Mouse (Mus musculus) spleen, embryonic (tissue): ENCODE results near the gene Gsdma3.

Experiments
- CTCF ChIA-PET: fragments of 350-600 bp; sonication (Branson Sonifier 250); formaldehyde crosslinking; loops from one replicate; lab custom pipeline; 2022; lab: Charles Lee

Gene Gsdma3

DNA sequence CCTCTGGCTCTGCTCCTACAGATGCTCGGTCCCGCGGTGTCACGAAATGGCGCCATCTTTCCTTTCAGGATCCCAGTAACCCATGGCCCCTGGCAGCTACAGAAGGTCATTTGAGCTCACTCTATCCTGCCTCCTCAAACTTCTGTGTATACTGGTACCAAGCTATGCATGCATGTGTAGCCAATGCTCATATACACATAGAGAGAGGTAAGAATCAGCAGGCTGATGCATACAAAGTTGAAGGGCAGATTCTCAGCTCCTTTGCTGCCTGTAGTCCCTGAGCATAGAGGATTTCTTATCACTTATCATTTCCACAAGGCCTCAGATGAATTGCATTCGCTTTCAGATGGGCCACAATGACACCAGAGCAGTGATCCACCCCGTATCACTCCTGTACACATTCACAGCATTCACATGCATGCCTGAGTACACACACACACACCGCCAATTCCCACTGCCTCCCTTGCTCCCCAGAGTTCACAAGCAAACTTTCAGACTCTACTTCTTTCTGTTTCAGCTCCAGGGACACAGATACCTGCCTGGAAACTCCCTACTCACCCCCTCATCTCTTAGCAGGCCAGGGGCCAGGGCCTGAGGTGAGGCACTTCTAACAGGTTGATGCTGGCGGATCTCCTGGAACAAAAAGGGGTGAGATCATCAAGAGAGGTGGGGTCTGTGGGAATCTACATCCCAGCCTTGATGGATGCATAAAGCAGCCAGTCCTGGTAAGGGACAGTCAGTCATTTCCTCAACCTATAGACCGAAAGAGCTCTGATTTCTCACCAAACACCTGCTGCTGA, at the start of gene Gsdma3, which contains the start of gene Gm12355:
Gsdma3 (plus strand) TSS at position 750 of the 800 bp plus-strand sequence.
Gm12355 (minus strand) TSS at position 51 of the 800 bp plus-strand sequence.
- CTCF ChIA-PET, result no interaction called here

DNA sequence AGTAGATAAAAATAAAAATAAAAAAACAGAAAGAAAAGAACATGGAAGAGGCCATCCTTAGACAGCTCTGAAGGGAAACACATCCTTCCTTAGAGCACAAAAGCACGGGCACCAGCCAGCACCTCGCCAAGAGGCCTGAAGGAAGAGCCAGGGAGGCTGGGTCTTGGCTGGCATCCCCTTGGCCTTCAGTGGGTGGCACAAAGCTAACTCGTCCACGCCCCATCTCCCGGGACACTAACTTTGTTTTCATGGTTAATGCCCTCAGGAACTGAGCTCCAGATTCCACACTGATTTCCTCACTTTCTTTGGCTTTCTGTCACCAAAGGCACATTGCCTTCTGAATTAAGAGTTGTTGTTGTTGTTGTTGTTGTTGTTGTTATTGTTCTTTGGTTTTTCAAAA, 48.4 kb upstream of the Gsdma3 start:
- CTCF ChIA-PET, result no interaction called here

DNA sequence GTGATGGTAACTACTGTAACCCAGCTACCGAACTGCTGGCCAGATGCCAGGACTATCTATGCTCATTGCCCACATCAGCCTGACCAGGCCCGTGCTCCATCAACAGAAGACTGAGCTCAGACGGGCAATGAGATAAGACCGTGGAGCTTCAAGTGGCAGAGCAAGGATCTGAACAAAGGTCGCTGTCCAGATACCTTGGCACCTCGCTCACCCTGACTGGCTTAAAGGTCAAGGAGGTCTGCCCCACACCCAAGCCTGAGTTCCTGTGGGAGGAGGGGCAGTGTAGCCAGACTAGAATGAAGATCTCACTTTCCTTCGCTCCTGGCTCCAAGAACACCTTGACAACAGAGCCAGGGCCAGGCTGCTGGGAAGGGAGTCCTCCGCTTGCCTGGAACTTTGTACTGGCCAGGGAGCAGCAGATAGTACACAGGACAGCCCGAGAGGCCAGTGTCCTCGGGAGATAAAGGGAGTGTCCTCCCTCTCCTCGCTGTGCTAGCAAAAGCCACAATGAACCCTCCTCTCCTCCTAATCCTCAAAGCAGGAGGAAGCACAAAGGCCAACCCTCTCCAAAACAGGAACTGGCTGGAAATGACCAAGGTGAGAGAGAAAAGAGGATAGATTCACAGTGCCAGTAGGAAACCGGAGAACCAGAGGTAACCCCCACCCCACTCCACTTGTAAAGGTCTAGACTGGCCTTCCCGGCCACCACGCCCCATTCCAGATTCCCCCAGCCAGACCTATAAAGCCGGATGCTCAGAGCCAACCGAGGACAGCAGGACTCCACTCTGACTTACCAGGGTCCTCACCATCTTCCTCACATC, 45.6 kb upstream of the Gsdma3 start:
- CTCF ChIA-PET, result no interaction called here

DNA sequence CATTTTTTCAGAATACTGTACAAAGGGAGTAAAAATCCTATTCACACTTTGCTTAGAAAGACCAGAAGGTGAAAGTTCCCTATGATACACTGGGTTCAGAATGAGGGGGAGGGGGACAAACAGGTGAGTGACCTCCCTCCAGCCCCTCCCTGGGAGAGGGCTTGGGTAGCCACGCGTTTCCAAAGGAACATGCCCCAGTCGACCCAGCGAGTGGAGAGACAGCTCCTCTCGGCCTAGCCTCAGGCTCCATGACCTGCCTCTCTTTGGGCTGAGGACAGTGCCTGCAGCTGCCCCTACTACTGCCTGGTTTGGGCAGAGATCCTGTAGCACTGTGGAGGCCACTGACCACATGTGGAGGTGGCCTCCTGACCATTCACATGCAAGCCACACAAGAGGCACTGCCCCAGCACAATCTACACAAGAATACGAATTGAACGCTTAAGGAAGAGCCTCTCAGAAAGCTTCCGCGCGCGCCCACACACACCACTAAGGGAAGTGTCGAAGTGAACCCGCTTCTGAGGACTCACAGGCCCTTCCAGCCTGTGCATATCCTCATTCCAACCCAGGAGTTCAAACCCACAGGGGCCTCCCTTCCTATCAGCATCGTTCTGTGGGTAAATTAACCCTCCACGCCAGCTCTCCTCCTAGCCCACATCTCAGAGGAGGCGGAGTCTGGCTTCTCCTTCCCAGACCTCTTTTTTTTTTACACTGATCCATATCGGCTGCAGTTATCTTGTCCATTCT, 44.7 kb upstream of the Gsdma3 start:
- CTCF ChIA-PET, result no interaction called here

DNA sequence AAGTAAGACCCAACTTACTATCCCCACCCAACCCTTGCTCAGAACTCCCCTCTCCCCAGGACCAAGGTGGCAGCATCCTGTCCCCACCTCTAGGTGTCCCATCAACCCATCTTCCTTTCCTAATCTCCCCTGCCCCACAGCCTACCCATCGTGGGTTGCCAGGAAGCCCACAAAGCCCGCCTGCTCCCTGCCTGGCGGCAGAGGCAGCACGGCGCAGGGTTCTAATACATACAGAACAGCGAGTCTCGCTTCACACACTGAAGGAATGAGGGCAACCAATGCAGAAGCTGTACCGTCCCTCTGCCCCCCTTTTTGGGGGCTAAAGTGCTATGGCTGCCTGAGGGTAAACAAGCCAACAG, 44.2 kb upstream of the Gsdma3 start:
- CTCF ChIA-PET, result interaction anchor here (0.5 kb wide), 1 partner anchor 11 kb away, joined by 3 read pairs; no protein-coding TSS in a partner anchor

DNA sequence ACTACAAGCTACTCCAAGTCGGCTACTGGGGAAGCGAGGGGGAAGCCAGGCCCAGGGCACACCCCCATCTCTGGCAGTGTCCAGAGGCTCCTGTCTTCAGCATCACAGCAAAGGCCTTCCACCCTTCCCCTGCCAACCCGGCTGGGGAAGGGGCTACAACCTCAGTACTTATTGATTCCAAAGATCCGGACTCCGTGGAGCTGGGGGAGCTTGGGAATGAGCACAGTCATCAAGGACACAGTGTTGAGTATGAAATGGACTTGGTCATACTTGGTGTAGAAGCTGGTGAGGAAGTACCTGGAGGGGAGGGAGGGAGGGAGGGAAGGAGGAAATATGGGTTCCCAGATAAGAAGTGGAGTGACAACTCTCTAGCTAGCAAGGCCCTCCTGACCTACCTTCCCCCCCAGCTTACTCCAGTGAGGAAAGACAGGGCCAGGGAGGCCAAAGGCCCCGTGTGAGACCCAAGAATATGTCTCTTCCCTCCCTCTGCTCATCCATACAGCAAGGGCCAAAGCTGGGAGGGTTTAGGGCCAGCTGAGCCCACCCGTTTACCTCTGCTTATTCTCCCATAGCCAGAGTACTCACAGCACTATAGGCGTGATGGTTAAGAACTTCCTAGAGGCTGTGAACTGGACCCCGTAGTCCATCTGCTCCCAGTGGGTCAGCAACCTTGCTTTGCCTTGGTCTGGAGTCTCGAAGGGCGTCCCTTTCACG, 43.5 kb upstream of the Gsdma3 start:
- CTCF ChIA-PET, result interaction anchor here (0.5 kb wide), 1 partner anchor 10 kb away, joined by 3 read pairs; no protein-coding TSS in a partner anchor

DNA sequence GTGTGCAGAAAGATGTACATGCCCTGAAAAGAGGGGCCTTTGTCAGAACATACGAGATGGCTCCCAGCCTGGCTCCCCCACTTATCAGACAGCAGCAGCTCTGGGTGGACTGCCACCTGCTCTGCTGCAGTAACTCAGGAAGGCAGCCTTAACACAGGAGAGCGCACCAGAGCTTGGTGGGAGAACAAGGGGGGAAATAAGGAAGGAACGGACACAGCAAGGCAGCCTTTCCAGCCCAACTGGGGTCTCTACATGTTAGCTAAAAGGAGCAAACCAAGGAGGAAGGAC, 43.0 kb upstream of the Gsdma3 start:
- CTCF ChIA-PET, result interaction anchor here (0.6 kb wide), 1 partner anchor 18 kb away, joined by 6 read pairs; no protein-coding TSS in a partner anchor

DNA sequence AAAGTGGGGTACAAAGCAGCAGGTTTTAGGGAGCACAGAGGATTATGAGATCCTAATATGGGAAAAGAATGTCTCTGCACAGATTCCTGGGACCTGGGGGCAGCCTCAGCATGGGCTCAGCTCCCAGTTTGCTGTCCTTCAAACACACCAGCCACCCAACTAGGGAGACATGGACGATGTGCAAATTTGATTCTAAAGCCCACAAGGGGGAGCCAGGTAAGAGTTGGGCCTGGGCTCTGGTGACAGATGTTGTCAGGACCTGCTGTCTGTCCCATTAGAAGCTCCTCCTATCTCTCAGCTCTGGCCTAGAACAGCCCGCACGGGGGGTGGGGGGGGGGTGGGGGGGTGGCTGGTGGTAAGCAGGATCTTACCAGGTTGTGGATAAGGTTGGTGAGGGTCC, 42.6 kb upstream of the Gsdma3 start:
- CTCF ChIA-PET, result interaction anchor here (0.6 kb wide), 1 partner anchor 17 kb away, joined by 6 read pairs; no protein-coding TSS in a partner anchor

DNA sequence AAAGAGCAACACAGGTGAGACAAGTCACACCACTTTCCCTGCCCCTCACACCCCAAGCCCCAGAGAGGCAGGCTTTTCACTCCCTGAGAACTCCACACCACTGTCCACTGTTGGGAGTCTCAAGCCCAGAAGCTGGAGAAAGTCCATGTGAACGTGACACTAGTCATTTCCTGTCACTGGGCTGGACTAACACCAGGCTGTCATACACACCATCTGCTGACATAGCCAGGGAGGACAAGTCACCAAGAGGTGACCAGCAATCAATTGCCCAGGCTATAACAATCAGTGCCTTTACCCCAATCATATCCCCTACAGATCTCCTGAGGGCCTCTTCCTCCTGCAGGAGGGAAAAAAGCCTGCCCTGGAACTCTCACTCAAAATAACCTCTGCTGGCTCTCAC, 42.0 kb upstream of the Gsdma3 start:
- CTCF ChIA-PET, result no interaction called here

DNA sequence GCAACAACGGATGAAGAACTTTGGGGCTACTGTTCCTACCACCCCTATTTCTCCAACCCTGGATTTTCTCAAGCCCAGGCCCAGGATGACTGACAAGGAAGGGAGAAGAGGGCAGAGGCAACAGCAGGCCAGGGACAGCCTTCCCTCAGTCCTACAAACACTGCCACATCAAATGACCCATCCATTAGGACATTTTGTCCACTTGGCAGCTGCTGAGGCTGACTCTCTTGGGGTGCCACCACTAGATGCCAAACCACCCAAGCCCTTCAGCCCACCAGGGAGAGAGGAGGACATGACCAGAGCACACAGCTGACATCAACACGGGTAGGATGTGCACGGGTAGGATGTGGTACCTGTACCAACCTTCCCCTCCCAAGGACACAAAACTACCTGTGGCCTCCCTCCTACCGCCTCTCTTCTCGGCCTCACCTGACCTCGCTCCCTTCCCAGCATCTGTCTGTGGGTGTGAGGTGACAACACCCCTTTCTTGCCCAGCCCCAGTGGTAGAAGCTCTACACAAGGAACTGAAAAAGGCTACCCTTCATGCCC, 41.5 kb upstream of the Gsdma3 start:
- CTCF ChIA-PET, result interaction anchor here (0.5 to 0.6 kb wide), 2 partner anchors 12 to 15 kb away, joined by 3 read pairs; no protein-coding TSS in a partner anchor

DNA sequence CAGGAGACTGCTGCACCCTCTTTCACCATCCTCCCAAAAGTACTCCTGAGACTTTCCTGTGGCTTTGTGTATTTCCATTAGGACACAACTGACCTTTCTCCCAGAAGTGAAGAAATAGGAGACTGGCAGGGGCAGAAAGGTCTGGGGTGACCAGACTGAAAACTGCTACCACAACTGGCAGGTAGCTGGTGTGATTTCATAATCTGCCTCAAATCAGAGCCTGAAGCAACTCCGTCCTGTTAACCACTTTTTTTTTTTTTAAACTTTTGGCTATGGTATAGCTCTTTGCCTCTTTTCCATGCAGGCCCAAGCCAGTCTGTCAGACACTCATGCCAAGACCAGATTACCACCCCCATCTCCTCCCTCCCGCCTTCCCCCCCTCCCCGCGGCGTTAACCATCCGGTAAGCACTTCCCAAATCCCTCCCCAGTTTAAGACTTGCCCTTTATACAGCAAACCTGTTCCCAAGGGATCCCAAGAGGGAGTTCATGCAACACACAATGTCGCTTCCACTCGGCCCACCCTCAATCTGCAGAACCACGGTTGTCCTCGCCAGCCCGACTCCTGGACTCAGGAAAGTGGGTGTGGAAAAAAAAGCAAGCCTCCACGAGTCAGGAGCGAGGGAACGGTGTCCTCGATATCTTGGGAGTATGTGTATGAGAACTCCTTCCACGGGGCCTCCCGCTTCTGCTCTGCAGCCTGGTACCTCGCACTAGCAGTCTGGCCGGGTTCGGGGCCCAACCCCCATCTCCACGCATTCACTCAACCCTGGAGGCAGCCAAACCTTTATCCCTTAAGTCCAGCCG, 39.9 kb upstream of the Gsdma3 start:
- CTCF ChIA-PET, result interaction anchor here (0.7 kb wide), 1 partner anchor 574 kb away, joined by 4 read pairs; no protein-coding TSS in a partner anchor

DNA sequence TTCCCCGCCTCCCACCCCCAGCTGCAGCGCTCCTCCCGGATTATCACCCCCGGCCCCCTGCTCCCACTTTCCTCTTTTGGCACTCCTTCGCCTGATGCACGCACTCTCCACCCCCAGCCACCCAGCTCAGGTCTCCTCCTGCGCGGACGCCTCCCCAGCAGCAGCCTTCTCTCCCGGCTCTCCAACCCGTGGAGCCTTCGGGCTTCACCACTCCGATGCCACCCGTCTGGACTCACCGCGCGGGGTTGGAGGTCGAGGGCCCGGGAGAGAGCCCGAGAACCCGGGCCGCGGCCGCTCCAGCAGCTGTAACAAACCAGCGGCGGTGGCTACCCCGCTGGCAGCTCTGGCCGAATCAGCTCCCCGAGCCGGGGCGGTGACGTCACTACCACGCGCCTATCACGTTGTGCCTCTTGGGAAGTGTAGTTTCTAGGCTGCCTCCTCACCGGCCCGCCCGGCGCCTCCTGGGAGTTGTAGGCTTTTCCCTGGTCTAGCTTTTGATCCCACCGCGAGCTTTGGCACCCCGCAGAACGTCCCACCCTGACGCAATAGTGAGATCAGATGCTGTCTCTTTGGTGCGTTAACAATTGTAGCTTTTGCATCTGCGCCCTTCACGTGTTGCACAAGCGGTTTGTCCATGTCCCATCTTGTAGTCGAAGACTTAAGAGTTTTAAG, 39.1 kb upstream of the Gsdma3 start, which contains the start of gene Ormdl3:
Ormdl3 (minus strand) TSS at position 477 of the 672 bp plus-strand sequence.
- CTCF ChIA-PET, result interaction anchor here (0.5 to 0.9 kb wide), 2 partner anchors 30 to 238 kb away, joined by 3 read pairs; no protein-coding TSS in a partner anchor

DNA sequence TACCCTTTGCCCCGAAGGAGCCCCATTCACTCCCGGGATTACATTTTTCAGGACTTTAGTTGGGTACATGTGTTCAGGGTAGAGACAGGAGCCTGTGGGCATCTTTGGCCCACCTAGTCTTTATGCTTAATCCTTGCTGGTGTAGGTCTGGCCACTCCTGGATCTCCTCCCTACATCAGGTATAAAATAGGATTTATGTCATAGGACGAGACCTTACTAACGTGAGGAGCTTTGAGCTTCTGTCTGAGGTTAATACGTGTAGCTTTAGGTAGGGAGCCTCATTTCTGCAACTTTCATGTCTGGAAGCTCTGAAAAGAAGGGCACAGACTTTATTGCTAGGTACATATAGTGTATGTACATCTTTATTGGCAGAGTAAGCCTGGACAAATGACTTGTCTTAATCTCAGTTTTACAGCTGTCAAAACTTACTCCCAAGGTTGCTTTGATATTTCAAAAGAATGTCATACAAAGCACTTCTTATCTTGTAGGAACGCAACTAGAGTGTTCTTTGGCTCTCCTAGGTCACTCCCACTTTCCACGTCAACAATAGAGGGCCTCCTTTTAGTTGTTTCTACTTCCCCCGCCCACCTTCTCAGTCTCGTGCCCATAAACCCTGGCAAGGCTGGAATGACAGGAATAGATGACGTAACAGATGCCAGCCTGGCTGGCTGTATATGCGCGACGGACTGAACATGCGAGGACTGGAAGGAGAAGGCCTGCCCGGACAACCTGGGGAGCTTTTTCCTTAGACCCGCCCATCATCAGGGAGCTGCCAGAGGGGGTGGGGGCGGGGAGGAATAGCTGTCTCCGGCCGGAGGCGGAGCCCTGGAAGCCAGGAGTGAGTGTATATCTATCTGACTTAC, 38.2 kb upstream of the Gsdma3 start:
- CTCF ChIA-PET, result interaction anchor here (0.9 kb wide), 1 partner anchor 239 kb away, joined by 3 read pairs; no protein-coding TSS in a partner anchor

DNA sequence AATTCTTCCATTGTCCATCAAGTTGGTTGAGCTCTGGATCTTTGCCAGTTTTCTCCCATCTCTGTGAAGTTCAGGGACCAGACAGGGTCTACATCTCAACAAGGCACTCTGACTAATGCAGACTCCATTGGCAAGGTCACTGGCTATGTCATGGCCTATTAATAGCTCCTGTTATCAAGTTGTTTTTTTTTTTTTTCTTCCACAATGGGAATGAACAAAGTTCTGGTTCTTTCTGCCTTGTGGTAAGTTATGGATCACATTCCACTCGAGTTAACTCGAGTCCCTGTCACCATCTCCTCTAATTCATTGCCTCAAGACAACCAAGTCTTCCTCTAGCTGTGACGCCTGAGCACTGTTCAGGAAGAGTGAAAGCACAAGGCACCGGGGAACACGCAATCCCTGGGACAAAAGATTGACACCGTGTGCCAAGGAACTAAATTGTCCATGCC, 37.3 kb upstream of the Gsdma3 start:
- CTCF ChIA-PET, result interaction anchor here (0.6 to 0.7 kb wide), 2 partner anchors 12 to 205 kb away, joined by 5 to 11 read pairs; partner anchors contain the start of gene Tcap

DNA sequence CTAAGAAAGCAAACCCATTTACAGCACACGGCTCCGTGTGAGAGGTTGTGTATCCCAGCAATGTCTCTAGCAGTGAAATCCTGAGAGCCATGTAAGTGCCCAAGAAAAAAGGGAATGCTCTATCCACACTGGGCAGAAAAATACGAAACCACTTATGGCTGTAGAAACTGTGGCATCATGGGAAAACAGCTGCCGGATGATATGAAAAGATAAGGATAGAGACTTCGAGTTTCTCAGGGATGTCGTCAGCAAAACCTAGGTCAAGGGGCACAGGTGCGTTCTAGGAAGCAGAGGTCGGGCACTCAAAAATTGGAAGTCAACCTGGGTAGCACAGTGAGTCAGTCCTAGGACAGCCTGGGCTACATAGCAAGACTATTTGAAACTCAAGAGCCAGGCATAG, 36.9 kb upstream of the Gsdma3 start:
- CTCF ChIA-PET, result interaction anchor here (0.6 to 0.7 kb wide), 2 partner anchors 13 to 206 kb away, joined by 5 to 11 read pairs; partner anchors contain the start of gene Tcap

DNA sequence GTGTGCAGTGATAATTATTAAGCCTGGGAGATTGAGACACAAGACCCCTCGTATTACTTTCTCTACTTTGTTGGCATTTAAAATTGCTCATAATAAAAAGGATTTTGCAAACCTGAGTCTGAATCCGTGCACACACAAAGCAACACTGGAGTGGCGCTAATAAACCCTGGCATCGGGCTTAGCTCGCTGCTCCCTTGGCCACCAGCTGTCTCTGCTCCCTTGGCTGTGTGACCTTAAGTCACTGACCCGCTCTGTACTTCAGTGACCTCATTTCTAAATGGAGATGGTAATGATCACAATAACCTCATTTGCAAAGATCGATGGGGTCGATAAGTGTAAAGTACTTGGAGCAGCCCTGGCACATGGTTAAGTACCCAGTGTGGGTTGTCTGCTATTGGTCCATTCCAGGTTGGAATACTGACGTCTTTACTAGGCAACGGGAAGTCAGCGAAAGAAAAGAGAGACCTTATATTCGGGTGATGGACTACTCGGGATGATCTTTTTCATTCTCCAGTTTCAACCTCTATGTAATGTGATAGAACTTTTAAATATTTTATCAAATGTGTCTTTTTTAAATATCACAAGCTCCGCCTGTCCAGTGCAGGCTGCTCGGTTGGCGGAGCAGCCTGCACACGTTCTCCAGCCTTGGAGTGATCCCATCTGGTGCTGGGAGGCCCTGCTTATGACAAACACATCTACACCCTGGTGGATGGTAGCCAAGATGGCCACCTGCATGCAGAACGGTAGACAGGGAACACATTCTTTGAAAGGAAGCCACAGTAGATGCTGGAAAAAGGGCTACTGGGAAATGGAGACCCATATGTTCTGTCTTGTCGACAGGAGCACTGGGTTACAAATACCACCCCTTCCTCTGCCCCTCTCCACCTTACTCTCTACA, 35.4 kb upstream of the Gsdma3 start:
- CTCF ChIA-PET, result no interaction called here

DNA sequence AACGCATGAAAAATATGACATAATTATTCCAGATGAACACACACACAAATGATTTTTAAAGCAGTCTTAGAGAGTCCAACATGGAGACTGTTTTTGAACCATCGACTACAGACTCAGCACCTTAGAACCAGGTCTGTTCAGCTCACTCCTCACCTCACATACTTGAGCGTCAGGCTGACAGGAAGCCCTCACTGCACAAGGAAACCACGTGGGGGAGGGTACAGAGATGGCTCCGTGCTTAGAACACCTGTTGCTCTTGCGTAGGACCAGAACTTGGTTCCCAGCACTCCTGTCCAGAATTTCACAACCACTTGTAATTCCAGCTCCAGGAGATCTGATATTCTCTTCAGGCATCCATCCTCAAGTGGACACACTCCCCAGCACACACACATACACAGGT, 31.1 kb upstream of the Gsdma3 start:
- CTCF ChIA-PET, result interaction anchor here (0.7 kb wide), 1 partner anchor 38 kb away, joined by 18 read pairs; no protein-coding TSS in a partner anchor
